Mouse (Mus musculus): ENCODE measurements around the gene Sirpb1b. TPM values are rescaled to one million over a fixed set of nuclear protein-coding genes. Genes with fewer than 3 reads are reported as not detected.
"Not testable (repeated sequence)": the region's sequence is repeated elsewhere in the genome, so short reads cannot be mapped to it uniquely, and the experiment has no call there.

The Sirpb1b gene
- not detected for total RNA-seq (2021)
- long read RNA-seq, experiment 1 = 0 reads
- long read RNA-seq, experiment 2 = 0 reads

- H3K27ac ChIP-seq; H3K4me3 ChIP-seq; DNase-seq (ENCODE audit: extremely low spot score in 1 of 2, low spot score in 2 of 2); intact Hi-C loops (cut with DNase I): not testable (repeated sequence)
These were observed at the start of gene Sirpb1b for GRCm38 (mm10) chr3:15574887-15575286. TSS of gene Sirpb1b (minus strand) at chr3:15575065.

- DNase-seq (ENCODE audit: extremely low spot score in 1 of 2, low spot score in 2 of 2); intact Hi-C loops (cut with DNase I); H3K27ac ChIP-seq; H3K4me3 ChIP-seq: not testable (repeated sequence)
These were observed 15.7 kb upstream of the Sirpb1b start for GRCm38 (mm10) chr3:15590377-15591117.

GRCm38 (mm10) chr3:15586665-15587064 lies 11.8 kb upstream of the Sirpb1b start:
- H3K27ac ChIP-seq; intact Hi-C loops (cut with DNase I); H3K4me3 ChIP-seq; DNase-seq (ENCODE audit: extremely low spot score in 1 of 2, low spot score in 2 of 2): not testable (repeated sequence)

- intact Hi-C loops (cut with DNase I) = no loop called here
- Histone ChIP-seq H3K27ac (no peak overlapping the region), H3K4me3 (no peak overlapping the region)
- no peak for TF ChIP-seq CTCF (IDR thresholded peaks at IDR 0.05)
- no peak for DNase-seq (ENCODE audit: extremely low spot score in 1 of 2, low spot score in 2 of 2)
These were observed 8.6 kb upstream of the Sirpb1b start for GRCm38 (mm10) chr3:15583452-15583851.

GRCm38 (mm10) chr3:15582948-15583347 lies 8.1 kb upstream of the Sirpb1b start:
- intact Hi-C loops (cut with DNase I); H3K27ac ChIP-seq; DNase-seq (ENCODE audit: extremely low spot score in 1 of 2, low spot score in 2 of 2); H3K4me3 ChIP-seq: not testable (repeated sequence)

- not testable (repeated sequence) for H3K27ac ChIP-seq; H3K4me3 ChIP-seq; DNase-seq (ENCODE audit: extremely low spot score in 1 of 2, low spot score in 2 of 2)
- intact Hi-C loops (cut with DNase I) = loop anchor here (1.0 kb wide), 1 partner anchor 271 kb away; no protein-coding TSS in a partner anchor
These were observed 1.6 kb upstream of the Sirpb1b start for GRCm38 (mm10) chr3:15576466-15576865.

- Histone ChIP-seq H3K27ac (no peak overlapping the region), H3K4me3 (no peak overlapping the region)
- DNase-seq (ENCODE audit: extremely low spot score in 1 of 2, low spot score in 2 of 2) = no peak
- intact Hi-C loops (cut with DNase I) = no loop called here
- no peak for TF ChIP-seq CTCF (IDR thresholded peaks at IDR 0.05)
These were observed 46.3 kb downstream of the Sirpb1b start for GRCm38 (mm10) chr3:15528589-15528988.

GRCm38 (mm10) chr3:15513608-15514007 lies 61.3 kb downstream of the Sirpb1b start:
- DNase-seq (ENCODE audit: extremely low spot score in 1 of 2, low spot score in 2 of 2); H3K27ac ChIP-seq; intact Hi-C loops (cut with DNase I); H3K4me3 ChIP-seq: not testable (repeated sequence)

- intact Hi-C loops (cut with DNase I); DNase-seq (ENCODE audit: extremely low spot score in 1 of 2, low spot score in 2 of 2); H3K27ac ChIP-seq; H3K4me3 ChIP-seq: not testable (repeated sequence)
These were observed 67.0 kb downstream of the Sirpb1b start for GRCm38 (mm10) chr3:15507792-15508321.

GRCm38 (mm10) chr3:15474831-15475230 lies 100.0 kb downstream of the Sirpb1b start:
- DNase-seq (ENCODE audit: extremely low spot score in 1 of 2, low spot score in 2 of 2); intact Hi-C loops (cut with DNase I); H3K4me3 ChIP-seq: not testable (repeated sequence)

GRCm38 (mm10) chr3:15470158-15470557 lies 104.7 kb downstream of the Sirpb1b start:
- H3K27ac ChIP-seq; intact Hi-C loops (cut with DNase I); DNase-seq (ENCODE audit: extremely low spot score in 1 of 2, low spot score in 2 of 2); H3K4me3 ChIP-seq: not testable (repeated sequence)

More at GRCm38 (mm10) chr3:15474831-15475230, 100.0 kb downstream of the Sirpb1b start:
- H3K27ac ChIP-seq = not testable (repeated sequence)

Other genes with a start within 250 kb of the Sirpb1b start
- gene Gm9733, start 242.8 kb downstream of the Sirpb1b start, total RNA-seq (2021) = not detected
- gene Sirpb1a, start 148.5 kb downstream of the Sirpb1b start, total RNA-seq (2021) = not detected